Mouse (Mus musculus) midbrain, embryonic 10.5 days (tissue): ENCODE results near the gene Svopl. TPM values are rescaled to one million over a fixed set of nuclear protein-coding genes. Genes with fewer than 3 reads are reported as not detected.
A peak's percentile ranks its signal among the peaks of the same experiment; 100 is the strongest.

Source experiments
- DNase-seq: peaks from one replicate; pipeline ENCODE4 v3.0.0-alpha.2; 2017; ENCODE audit warnings: low spot score
- H3K27ac ChIP-seq: fragments of 300-500 bp; sonication (generic); replicated peaks from 2 replicates; pipeline ENCODE4 v1.5.1; 2016; ENCODE audit warnings: mild to moderate bottlenecking
- H3K27me3 ChIP-seq: fragments of 300-500 bp; sonication (generic); 2 replicates; pipeline ENCODE4 v1.6.1; 2016; ENCODE audit warnings: low read depth, mild to moderate bottlenecking; ENCODE audit not compliant: poor library complexity, severe bottlenecking
- H3K36me3 ChIP-seq: fragments of 300-500 bp; sonication (generic); 2 replicates; pipeline ENCODE4 v1.6.1; 2016; ENCODE audit warnings: mild to moderate bottlenecking, moderate library complexity
- H3K4me1 ChIP-seq: fragments of 300-500 bp; sonication (generic); 2 replicates; pipeline ENCODE4 v1.6.1; 2016
- H3K4me3 ChIP-seq: fragments of 300-500 bp; sonication (generic); 2 replicates; pipeline ENCODE4 v1.5.1; 2016; ENCODE audit warnings: mild to moderate bottlenecking, moderate library complexity
- H3K9me3 ChIP-seq: fragments of 300-500 bp; sonication (generic); replicated peaks from 2 replicates; pipeline ENCODE4 v1.6.1; 2016; ENCODE audit warnings: mild to moderate bottlenecking
- WGBS: fragments of 180-500 bp; shearing (Covaris S2); methylation state at CpG from one replicate; pipeline ENCODE4 v1.1.7; 2016; 5-methylcytosine and 5-hydroxymethylcytosine counted together
- polyA plus RNA-seq: library from polyadenylated mRNA; unstranded; fragments of >200 nt; fragmentation: Nextera tagmentation; extraction: Ambion mirVana; gene quantifications from 2 replicates; pipeline ENCODE4 v1.2.1, GENCODE M21; 2016

The Svopl gene
- polyA plus RNA-seq, result 0.91 and 1.3 TPM in 2 replicates

GRCm38 (mm10) chr6:38046838-38047237 lies at the start of gene Svopl:
TSS of gene Svopl (minus strand) at chr6:38046996.
- Histone ChIP-seq H3K27ac (no peak within 1 kb of the TSS), H3K27me3 (no peaks in the 10 kb centered on the region), H3K4me1 (peaks cover 22% of the 10 kb centered on the region), H3K36me3 (no peaks in the 10 kb centered on the region), H3K4me3 (no peak within 1 kb of the TSS), H3K9me3 (no peaks in the 10 kb centered on the region)
- 44% methylated on average over 6 of the region's 6 CpGs for WGBS
- DNase-seq, result no peak

- Histone ChIP-seq H3K27me3 (no peaks in the 10 kb centered on the region), H3K9me3 (no peaks in the 10 kb centered on the region; the same call in 1 of the 2 replicates), H3K27ac (no peak overlapping the region), H3K4me3 (no peak overlapping the region), H3K4me1 (no peaks in the 10 kb centered on the region), H3K36me3 (no peaks in the 10 kb centered on the region)
- WGBS, result 90% methylated on average over 10 of the region's 10 CpGs
- DNase-seq, result no peak
Measured at GRCm38 (mm10) chr6:38094701-38095100, 47.9 kb upstream of the Svopl start.

- no peaks in the 10 kb centered on the region for H3K9me3 ChIP-seq
- no peak overlapping the region for H3K4me3 ChIP-seq
- DNase-seq, result no peak
- no peaks in the 10 kb centered on the region for H3K4me1 ChIP-seq
- H3K27me3 ChIP-seq, result no peaks in the 10 kb centered on the region
- H3K27ac ChIP-seq, result no peak overlapping the region
- no peaks in the 10 kb centered on the region for H3K36me3 ChIP-seq
- WGBS, result 96% methylated on average over 8 of the region's 8 CpGs
Measured at GRCm38 (mm10) chr6:38092539-38092938, 45.7 kb upstream of the Svopl start.

DNA sequence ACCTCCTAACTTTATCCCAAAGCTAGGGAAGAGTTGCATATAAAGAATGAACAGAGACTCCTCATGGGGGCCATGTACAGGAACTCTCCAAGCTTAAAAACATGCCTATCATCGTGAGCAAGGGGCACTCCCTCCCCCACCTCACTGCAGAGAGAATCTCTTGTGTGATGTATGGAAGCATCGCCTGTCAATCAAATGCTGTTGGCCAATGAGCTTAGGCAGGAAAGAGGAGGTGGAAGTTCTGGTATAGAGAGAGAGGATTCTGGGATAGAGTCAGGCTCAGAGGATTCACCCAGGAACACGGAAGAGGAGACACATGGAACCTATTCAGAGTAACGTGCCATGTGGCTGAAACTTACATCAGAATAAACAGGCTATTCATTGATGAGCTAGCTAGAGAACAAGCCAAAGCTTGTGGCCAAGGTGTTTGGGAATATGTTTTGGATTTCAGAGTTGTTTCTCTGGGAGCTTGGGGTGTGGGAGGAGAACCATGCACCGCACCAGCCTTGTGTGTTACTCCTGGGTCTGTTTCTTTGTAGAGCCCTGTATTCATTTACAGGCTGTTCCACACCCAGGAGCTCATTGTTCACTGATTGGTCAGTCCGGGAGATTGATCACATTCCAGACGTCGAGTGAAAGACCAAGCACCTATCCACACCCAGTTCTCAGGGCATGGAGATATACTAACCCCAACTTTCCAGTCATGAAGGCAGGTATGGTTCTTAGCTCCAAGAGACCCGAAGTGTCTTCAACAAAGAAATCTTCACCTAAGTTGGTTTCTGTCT lies 40.6 kb upstream of the Svopl start:
- Histone ChIP-seq H3K27me3 (no peaks in the 10 kb centered on the region), H3K27ac (no peak overlapping the region), H3K4me3 (no peak overlapping the region), H3K4me1 (0 out of 2 replicates have a peak, but pooled peaks cover 4% of the 10 kb centered on the region), H3K9me3 (no peaks in the 10 kb centered on the region), H3K36me3 (no peaks in the 10 kb centered on the region)
- 87% methylated on average over 9 of the region's 9 CpGs for WGBS
- no peak for DNase-seq

DNA sequence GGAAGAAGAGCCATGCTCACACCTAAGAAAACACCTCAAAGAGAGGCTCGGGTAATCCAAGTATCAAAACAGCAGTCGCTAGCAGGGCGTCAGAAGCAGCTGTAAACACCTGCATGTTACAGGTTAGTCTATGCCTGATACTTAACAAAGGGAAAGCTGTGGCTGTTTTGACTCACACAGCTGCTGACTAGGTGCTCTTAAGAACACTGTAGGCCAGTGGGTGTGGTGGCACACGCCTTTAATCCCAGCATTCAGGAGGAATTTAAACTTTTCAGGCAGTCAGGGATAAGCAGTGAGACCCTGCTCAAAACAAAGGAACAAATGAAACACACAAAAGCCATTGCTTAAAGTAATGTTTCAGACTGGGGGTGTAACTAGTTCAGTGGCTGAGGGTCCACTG lies 36.4 kb upstream of the Svopl start:
- WGBS, result 34% methylated on average over 4 of the region's 4 CpGs

DNA sequence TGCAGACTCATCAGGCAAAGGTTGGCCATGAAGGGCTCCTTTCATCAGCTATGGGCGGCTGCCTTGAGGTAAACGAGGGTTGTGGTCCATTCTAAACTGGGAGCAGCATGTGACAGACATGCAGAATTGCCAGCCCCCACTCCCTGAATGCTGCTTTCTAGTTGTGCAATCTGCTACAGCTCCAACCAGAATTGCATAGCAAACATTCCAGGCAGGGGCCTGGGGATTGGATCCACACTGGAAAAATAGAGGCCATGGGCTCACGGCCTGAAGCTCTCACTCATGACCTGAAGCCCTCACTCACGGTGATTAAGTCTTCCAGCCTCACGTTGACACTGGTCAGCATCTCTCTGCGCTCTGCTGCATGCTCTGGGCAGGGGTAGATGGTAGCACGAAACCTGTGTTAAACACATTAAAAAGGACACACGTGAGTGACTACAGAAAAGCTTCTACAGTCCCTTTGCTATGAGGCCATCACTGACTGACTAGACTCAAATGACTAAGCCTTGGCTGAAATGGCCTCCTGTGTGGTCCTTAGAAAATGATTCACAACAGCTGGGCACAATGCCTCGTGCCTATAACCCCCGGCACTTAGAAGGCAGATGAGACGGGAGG lies 35.0 kb upstream of the Svopl start:
- DNase-seq, result no peak
- H3K4me3 ChIP-seq, result no peak overlapping the region
- H3K27ac ChIP-seq, result no peak overlapping the region; the same call in 1 of the 2 replicates
- H3K9me3 ChIP-seq, result no peaks in the 10 kb centered on the region
- H3K36me3 ChIP-seq, result no peaks in the 10 kb centered on the region
- H3K4me1 ChIP-seq, result peaks cover 12% of the 10 kb centered on the region
- WGBS, result 65% methylated on average over 11 of the region's 11 CpGs
- H3K27me3 ChIP-seq, result no peaks in the 10 kb centered on the region

More for the DNA sequence above, 36.4 kb upstream of the Svopl start:
- no peaks in the 10 kb centered on the region for H3K27me3 ChIP-seq
- no peak overlapping the region for H3K4me3 ChIP-seq
- H3K27ac ChIP-seq, result no peak overlapping the region
- no peaks in the 10 kb centered on the region for H3K36me3 ChIP-seq
- no peak for DNase-seq
- no peaks in the 10 kb centered on the region for H3K9me3 ChIP-seq
- peaks cover 12% of the 10 kb centered on the region for H3K4me1 ChIP-seq

- Histone ChIP-seq H3K36me3 (no peaks in the 10 kb centered on the region), H3K9me3 (no peaks in the 10 kb centered on the region), H3K27me3 (no peaks in the 10 kb centered on the region), H3K27ac (no peak overlapping the region), H3K4me1 (peaks cover 12% of the 10 kb centered on the region), H3K4me3 (no peak overlapping the region)
- DNase-seq, result no peak
- WGBS, result 80% methylated on average over 4 of the region's 4 CpGs
Measured at GRCm38 (mm10) chr6:38080364-38080763, 33.6 kb upstream of the Svopl start.

DNA sequence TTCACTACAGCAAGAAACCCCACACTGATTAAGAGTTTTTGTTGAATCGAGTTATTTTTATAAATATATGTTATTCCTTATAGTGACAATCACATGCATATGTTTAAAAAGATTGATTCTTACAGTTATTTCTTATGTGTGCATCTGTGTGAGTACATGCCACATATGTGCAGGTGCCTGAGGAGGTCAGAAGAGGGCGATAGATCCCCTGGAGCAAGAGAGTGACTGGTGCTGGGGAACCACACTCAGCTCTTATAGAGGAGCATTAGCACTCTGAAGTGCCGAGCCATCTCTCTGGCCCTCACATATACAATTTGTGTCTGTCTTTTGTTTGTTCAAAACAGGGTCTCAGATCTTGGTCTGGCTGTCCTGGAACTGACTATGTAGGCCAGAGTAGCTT lies 26.8 kb upstream of the Svopl start:
- no peak for DNase-seq
- no peaks in the 10 kb centered on the region for H3K36me3 ChIP-seq

DNA sequence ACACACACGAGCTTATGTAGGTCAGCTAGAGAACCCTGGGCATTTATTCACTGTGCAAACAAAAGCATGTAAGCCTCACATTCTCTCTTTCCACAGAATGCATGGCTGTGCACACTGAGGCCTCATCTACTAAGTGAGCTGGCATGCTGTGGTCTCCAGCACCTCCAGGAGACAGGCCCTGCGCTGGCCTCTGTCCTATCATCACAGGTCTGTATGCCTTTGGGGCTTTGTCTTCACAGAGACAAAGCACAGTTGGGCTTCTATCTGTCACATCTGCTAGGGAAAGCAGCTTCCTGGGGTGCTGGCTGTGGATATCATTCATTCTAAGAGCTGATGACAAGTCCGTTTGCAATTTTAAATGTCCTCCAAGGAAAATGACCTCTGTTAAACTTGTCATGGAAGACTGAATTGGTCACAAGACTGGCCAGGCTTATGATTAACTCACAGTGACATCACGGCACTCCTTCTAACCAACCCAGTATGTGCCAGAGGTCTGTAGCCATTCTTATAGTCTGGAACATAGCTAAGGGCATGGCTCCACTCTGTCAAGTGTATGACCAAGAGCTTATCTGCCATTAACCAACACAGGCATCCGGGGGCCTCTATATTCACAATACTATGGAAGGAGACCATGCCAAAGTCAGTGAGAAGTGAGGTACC lies 25.5 kb upstream of the Svopl start:
- Histone ChIP-seq H3K9me3 (no peaks in the 10 kb centered on the region; the same call in 1 of the 2 replicates), H3K27me3 (no peaks in the 10 kb centered on the region), H3K36me3 (no peaks in the 10 kb centered on the region), H3K27ac (no peak overlapping the region), H3K4me1 (no peaks in the 10 kb centered on the region), H3K4me3 (no peak overlapping the region)
- WGBS, result 83% methylated on average over 5 of the region's 5 CpGs
- no peak for DNase-seq

More for the DNA sequence above, 26.8 kb upstream of the Svopl start:
- H3K4me3 ChIP-seq, result no peak overlapping the region
- no peaks in the 10 kb centered on the region for H3K4me1 ChIP-seq
- WGBS, result 90% methylated on average over 3 of the region's 3 CpGs
- no peak overlapping the region for H3K27ac ChIP-seq
- no peaks in the 10 kb centered on the region for H3K27me3 ChIP-seq
- H3K9me3 ChIP-seq, result no peaks in the 10 kb centered on the region; the same call in 1 of the 2 replicates

DNA sequence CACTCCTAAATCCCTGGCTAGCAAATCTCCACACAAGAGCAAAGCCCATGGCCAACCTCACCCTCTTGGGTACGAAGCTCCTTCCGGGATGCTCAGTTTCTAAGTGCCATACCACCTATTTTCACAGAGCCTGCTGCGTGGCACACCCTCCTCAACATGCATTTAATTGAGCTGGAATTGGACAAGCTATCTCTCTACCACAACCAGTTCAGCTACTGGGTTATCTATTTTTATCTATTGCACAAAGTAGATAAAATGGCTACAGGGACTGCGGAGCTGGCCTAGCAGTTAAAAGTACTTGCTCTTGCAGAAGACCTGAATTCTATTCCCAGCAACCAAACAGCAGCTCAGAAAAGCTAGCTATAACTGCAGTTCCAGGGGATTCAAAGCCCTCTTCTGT lies 24.5 kb upstream of the Svopl start:
- H3K27me3 ChIP-seq, result no peaks in the 10 kb centered on the region
- no peak overlapping the region for H3K4me3 ChIP-seq
- H3K4me1 ChIP-seq, result no peaks in the 10 kb centered on the region
- no peaks in the 10 kb centered on the region for H3K36me3 ChIP-seq
- DNase-seq, result no peak
- H3K9me3 ChIP-seq, result no peaks in the 10 kb centered on the region; the same call in 1 of the 2 replicates
- 87% methylated on average over 4 of the region's 4 CpGs for WGBS
- no peak overlapping the region for H3K27ac ChIP-seq

GRCm38 (mm10) chr6:38066215-38066614 lies 19.4 kb upstream of the Svopl start:
- WGBS, result 8% methylated on average over 5 of the region's 5 CpGs
- Histone ChIP-seq H3K36me3 (no peaks in the 10 kb centered on the region), H3K4me3 (no peak overlapping the region), H3K9me3 (peaks cover 6% of the 10 kb centered on the region; the same call in 1 of the 2 replicates), H3K27ac (no peak overlapping the region), H3K27me3 (no peaks in the 10 kb centered on the region), H3K4me1 (peaks cover 13% of the 10 kb centered on the region)
- peak; percentile 58 for DNase-seq

DNA sequence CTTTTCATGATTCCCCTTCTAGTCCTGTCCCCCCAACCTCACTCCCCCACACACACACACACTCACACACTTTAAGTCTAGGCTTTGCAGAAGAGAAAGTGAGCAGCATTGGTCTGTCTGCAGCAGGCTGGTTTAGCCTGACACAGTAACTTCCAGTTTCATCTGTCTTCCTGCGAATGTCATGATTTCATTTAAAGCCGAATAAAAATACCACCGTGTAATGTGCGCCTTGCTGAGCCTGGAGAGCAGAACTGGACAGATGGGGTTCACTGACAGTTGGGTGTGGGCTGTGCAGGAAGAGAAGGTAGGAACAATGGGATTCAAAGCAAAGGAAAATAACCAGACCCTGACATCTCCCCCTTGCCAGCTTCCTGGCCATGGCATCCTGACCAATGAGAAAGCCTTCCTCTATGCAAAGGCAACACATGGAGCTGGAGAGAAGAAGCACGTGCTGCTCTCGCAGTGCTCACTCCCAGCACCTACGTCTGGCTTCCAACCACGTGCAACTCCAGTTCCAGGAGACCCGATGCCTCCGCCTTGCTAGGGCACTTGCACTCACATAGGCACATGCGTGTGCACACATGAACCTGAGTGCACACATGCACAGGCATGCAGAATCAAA lies 18.8 kb upstream of the Svopl start:
- Histone ChIP-seq H3K27ac (0 out of 2 replicates have a peak overlapping the region, but pooled peaks have one; percentile 4), H3K4me1 (peaks cover 13% of the 10 kb centered on the region), H3K9me3 (peaks cover 6% of the 10 kb centered on the region; the same call in 1 of the 2 replicates), H3K4me3 (no peak overlapping the region), H3K27me3 (no peaks in the 10 kb centered on the region), H3K36me3 (no peaks in the 10 kb centered on the region)
- 82% methylated on average over 11 of the region's 11 CpGs for WGBS
- DNase-seq, result no peak
